Mouse (Mus musculus): ENCODE results near the gene Mfsd7a.
"Not testable (repeated sequence)": the region's sequence is repeated elsewhere in the genome, so short reads cannot be mapped to it uniquely, and the experiment has no call there.

The Mfsd7a gene

DNA sequence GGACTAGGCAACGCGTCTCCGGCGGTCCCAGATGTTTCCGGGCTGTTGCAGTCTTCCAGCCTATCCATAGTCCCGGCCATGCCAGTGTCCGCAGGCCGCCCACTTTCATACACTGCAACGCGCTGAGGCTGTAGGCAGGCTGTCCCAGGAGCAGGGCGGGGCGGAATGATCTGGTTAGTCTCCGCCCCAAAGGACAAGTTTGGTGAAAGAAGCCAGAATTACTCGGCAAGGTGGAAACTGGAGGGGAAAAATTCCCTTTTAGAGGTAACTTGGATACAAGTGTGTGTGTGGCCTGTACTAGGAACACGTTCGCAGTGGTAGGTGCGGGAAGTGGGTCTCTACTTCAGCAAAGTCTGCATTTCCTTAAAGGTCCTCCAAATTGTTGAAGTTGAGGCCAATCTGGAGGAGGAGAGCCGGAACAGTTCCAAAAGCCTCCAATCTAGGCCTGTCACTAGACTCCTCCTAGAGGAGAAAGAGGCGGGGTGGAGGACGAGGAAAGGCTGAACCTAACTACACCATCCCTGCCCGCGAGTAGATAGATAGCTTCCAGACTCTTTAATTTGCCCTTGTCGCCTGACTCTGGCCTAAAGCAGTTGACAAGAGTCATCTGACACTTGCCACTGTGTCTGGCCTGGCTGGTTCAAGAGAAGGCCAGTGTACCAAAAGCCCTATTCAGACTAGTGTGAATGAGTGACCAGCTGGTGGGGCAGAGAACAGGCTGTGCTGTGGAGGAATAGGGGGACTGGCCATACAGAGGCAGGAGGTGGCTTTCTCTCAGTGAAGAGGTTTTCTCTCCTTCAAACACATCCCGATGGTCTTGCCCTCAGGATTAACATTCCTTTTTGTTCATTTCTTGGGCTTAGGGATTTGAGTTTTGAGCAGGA lies at the start of gene Mfsd7a:
Mfsd7a (minus strand) TSS at position 107 of the 884 bp plus-strand sequence.
- no peak for ATAC-seq (ENCODE audit: insufficient number of reproducible peaks, low FRiP score, low TSS enrichment)

DNA sequence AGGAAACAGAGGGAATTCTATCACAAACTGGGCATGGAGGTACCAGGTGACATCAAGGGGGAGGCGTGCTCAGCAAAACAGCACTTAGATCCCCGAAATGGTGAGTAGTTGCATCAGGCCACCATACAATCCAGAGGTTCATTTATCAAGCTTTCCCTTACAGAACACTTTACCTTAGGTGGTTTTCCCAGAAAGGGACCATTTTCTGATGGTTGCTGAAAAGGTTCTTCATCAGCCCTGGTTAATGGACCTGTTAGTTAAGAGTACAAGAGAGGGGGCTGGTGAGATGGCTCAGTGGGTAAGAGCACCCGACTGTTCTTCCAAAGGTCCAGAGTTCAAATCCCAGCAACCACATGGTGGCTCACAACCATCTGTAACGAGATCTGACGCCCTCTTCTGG lies 37.5 kb upstream of the Mfsd7a start:
- not testable (repeated sequence) for ATAC-seq (ENCODE audit: insufficient number of reproducible peaks, low FRiP score, low TSS enrichment)

DNA sequence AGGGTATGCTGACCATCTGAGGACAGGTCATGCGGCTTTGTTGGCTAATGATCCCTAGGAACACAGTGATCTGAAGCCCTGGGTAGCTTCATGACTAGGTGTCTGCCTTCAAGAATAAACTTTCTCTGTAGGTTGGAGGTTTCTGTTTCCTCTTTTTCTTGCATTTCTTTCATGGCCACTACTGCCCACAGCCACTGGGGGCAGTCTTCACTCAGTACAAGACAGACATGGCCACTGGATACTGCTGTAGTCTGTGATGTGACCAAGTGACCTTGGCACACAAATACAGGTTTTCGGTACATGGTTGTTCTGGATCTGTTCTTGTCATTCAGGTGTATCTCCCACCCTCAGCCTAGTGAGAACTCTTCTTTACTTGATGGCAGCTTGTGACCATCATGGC lies 36.5 kb upstream of the Mfsd7a start:
- ATAC-seq (ENCODE audit: insufficient number of reproducible peaks, low FRiP score, low TSS enrichment), result 0 out of 2 replicates have a peak, but pooled peaks have one; percentile 26

GRCm38 (mm10) chr5:108483006-108483405 lies 34.3 kb upstream of the Mfsd7a start:
- no peak for ATAC-seq (ENCODE audit: insufficient number of reproducible peaks, low FRiP score, low TSS enrichment)

GRCm38 (mm10) chr5:108475977-108476376 lies 27.3 kb upstream of the Mfsd7a start:
- ATAC-seq (ENCODE audit: insufficient number of reproducible peaks, low FRiP score, low TSS enrichment), result no peak

DNA sequence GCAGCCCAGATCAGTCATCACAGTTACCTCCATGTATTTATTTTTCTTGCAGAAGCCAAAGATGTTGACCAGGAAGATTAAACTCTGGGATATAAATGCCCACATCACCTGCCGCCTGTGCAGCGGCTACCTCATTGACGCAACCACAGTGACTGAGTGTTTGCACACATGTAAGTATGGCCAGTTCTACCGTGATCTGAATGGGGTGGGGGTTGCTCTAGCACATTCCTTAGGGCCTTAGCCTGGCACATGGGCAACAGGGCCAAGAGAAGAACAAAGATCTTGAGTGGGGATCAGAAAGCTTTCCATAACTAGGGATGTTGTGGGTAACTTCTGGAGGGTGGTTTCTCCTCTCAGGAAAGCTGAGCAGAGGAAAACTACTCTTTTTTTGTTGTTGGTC lies 25.0 kb upstream of the Mfsd7a start:
- ATAC-seq (ENCODE audit: insufficient number of reproducible peaks, low FRiP score, low TSS enrichment), result no peak

DNA sequence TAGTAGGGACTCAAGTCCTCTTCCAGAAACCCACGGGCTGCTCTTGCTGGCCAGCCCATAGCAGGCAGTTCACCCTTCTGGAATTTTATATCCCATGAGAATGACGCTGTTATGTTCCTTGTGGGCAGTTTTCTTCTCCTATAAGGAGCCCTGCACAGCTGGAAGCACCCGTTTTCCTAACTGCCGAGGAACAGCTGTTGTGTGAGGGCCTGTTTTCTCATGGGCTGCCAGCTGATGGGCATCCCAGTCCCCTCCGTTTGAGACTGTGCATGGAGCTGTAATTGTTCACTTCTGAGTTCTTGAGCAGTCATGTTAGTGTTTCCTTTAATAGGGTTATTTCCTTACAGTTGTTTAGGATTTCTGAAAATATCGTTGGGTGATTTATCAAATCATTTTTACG lies 20.9 kb upstream of the Mfsd7a start:
- no peak for ATAC-seq (ENCODE audit: insufficient number of reproducible peaks, low FRiP score, low TSS enrichment)

GRCm38 (mm10) chr5:108466647-108467046 lies 18.0 kb upstream of the Mfsd7a start:
- ATAC-seq (ENCODE audit: insufficient number of reproducible peaks, low FRiP score, low TSS enrichment), result no peak

GRCm38 (mm10) chr5:108465131-108465891 lies 16.6 kb upstream of the Mfsd7a start:
- no peak for ATAC-seq (ENCODE audit: insufficient number of reproducible peaks, low FRiP score, low TSS enrichment)

GRCm38 (mm10) chr5:108462446-108462845 lies 13.8 kb upstream of the Mfsd7a start:
- no peak for ATAC-seq (ENCODE audit: insufficient number of reproducible peaks, low FRiP score, low TSS enrichment)

- peak; percentile 97 for ATAC-seq (ENCODE audit: insufficient number of reproducible peaks, low FRiP score, low TSS enrichment)
Observed at GRCm38 (mm10) chr5:108461082-108462065, 12.7 kb upstream of the Mfsd7a start, which contains the start of gene Pcgf3. TSS of gene Pcgf3 (plus strand) at chr5:108461232.

DNA sequence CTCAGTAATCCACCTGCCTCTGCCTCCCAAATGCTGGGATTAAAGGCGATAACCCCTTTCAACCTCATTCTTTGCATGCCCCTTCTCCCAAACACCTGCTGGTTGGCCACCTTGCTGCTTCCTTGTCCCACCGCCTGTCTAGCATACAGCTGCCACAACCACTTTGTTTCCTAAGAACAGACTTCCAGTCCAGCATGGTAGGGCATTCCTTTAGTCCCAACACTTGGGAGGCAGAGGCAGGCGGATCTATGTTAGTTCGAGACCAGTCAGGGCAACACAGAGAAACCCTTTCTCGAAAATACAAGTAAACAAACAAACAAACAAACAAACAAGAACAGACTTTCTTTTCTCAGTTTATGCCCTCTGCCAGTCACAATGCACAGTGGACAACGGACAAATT lies 11.8 kb upstream of the Mfsd7a start:
- ATAC-seq (ENCODE audit: insufficient number of reproducible peaks, low FRiP score, low TSS enrichment), result no peak

DNA sequence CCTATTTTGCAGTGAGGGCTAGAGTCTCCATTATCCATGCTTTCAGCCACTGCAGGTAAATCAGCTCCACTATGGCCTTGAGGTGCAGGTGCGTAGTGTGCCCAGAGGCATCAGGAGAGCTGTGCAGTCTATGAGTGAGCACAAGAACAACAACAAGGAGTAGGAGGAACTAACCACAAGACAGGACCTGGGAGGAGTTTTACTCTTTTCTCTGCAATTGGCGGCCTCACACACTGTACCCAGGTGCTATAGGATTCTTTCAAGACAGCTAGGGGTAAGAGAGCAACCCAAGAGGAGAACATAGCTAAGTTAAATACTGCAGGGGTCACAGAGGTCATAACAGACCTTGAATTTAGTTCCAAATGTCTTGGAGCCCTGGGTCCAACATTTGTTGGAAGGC lies 10.0 kb upstream of the Mfsd7a start:
- no peak for ATAC-seq (ENCODE audit: insufficient number of reproducible peaks, low FRiP score, low TSS enrichment)

GRCm38 (mm10) chr5:108454094-108454493 lies 5.4 kb upstream of the Mfsd7a start:
- no peak for ATAC-seq (ENCODE audit: insufficient number of reproducible peaks, low FRiP score, low TSS enrichment)

- no peak for ATAC-seq (ENCODE audit: insufficient number of reproducible peaks, low FRiP score, low TSS enrichment)
Observed at GRCm38 (mm10) chr5:108452422-108452821, 3.7 kb upstream of the Mfsd7a start.

DNA sequence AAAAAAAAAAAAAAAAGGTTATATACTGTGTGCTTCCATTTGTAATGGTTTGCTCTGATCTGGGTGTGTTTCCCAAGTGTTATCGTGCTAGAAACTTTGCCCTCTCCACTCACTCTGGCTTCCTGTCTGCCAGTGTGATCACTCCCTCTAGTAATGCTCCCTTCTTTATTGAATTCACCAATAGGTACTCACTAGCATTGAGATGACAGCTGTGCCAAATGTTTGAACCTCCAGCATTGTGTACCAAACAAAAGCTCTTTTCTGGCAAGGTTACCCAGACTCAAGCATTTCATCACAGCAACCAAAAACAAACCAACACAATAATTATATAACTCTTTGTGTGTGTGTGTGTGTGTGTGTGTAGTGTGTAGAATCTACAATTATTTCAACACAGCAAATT lies 2.9 kb upstream of the Mfsd7a start:
- ATAC-seq (ENCODE audit: insufficient number of reproducible peaks, low FRiP score, low TSS enrichment), result no peak

- ATAC-seq (ENCODE audit: insufficient number of reproducible peaks, low FRiP score, low TSS enrichment), result no peak
Observed at GRCm38 (mm10) chr5:108450837-108451540, 2.3 kb upstream of the Mfsd7a start.

DNA sequence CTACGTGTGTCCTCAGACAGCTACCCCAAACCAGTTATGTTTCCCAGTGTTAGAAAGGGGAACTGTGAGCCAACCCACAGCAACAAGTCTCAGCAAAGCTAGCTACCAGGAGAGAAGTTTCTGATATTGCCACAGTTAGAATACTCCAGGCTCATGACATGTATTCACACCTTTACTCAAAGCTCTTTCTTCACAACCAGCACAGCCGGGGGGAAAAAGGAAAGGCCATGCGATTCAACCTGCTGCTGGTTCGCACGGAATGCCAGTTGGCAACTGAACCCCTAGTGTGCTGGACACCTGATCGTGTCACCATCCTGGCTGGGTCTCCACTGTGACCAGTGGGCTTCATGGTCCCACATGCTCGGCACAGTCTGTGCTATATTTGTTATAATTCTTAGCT lies 834 bp downstream of the Mfsd7a start:
- ATAC-seq (ENCODE audit: insufficient number of reproducible peaks, low FRiP score, low TSS enrichment), result no peak

GRCm38 (mm10) chr5:108446973-108447372 lies 1.7 kb downstream of the Mfsd7a start:
- no peak for ATAC-seq (ENCODE audit: insufficient number of reproducible peaks, low FRiP score, low TSS enrichment)

DNA sequence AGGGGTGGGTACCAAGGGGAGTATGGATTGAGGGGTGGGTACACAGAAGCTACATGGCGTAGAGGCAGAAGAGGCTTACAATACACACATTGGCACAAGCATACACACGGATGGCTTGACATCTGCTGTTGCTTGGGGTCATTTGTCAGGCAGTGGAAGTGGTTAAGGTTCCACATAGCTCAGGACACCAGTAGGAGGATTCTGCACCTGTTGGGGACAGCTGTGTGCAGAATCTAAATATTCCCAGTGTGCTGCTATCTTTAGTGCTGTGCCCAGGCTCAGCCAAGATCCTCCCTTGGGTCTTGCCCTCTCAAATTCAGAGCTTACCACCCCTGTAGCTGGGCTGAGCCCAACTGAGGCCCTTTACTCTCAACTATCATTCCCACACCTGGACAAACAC lies 12.6 kb downstream of the Mfsd7a start:
- ATAC-seq (ENCODE audit: insufficient number of reproducible peaks, low FRiP score, low TSS enrichment), result no peak
